Mouse (Mus musculus) testis, adult 10 weeks (tissue): ENCODE data around the gene Axdnd1. TPM values are rescaled to one million over a fixed set of nuclear protein-coding genes. Genes with fewer than 3 reads are reported as not detected.

Experiments used
- polyA plus RNA-seq: library from polyadenylated mRNA; stranded (reverse); fragments of 350-450 nt; fragmentation: Illumina TruSeq; extraction: RNeasy Lipid Tissue Mini Kit (QIAGEN cat#74804); gene quantifications from one replicate; pipeline ENCODE4 v1.2.3, GENCODE M21; 2014; ENCODE audit warnings: low read depth, low replicate concordance

Axdnd1 gene
- polyA plus RNA-seq: 498 TPM

DNA sequence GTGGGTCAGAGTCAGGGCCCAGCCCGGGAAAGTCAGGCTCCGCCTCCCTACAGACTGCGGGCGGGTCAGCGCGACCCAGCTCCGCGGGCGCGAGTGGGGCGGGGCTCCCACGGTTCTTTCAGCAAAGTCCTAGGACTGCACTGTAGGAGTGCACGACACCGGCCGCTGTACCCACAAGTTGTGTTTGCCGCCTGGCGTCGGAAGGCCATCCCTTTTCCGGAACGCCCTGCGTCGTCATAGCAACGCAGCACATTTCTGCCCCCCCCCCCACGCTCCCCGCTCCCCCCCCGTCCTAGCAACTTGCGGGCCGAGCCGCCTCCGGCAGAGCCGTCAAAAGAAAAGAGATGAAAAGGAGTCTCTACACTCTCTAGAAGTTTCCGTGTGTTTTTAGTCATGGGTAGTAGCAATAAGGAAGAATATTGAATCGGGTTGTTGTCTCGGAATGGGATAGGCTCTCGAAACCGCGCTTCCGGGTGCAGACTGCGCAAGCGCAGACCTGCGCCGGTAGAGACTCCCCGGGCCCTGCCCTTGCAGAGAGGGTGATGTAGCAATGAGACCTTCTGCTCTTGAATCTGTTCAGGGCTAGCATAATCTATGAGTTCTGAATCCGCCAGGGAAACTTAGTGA, at the start of gene Axdnd1:
Gene Axdnd1 (minus strand): TSS at position 489 of the 627 bp plus-strand sequence.

GRCm38 (mm10) chr1:156365740-156366139, 55.2 kb downstream of the Axdnd1 start, which contains the start of gene Gm2000:
Gene Gm2000 (plus strand): TSS chr1:156366040.

GRCm38 (mm10) chr1:156310630-156311029, 110.3 kb downstream of the Axdnd1 start, which contains the start of gene Nphs2:
Gene Nphs2 (plus strand): TSS chr1:156310727.

DNA sequence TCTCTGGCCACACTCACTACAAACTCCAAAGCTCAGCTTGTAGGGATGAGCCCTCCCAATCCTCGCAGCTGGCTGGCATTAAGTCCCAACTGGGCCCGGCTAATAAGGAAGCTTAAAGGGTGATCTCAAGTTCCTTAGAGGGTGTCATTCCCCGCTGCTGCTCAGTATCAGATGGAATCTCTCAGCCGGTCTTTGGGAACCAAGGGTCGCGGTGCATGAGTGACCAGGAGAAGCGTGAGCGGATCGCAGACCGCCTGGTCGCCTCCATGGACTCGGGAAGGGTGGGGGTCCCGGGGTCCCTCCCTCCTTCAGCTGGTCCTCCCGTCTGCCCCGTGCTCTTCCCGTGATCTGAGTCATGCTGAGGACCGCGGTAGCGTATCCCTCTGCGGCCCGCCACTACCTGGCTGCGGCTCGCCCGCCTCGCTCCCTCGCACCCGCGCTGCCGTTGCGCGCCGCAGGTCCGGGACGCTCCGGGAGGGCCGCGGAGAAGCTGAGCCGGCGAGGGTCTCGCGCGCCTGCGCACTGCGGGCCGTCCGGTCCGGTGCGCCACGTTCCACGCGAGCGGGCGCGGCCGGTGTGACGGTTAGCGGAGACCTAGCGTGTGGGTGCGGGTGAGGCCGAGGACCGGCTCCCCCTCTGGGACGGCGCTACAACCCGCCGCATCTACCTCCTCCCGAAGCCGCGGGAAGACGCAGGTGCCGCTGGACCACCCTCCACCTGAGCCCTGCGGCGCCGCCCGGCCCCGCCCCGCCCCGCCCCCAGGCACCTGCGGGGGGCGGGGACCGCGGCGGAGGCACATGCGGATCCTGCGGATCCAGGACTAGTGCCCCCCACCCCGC, 117.8 kb downstream of the Axdnd1 start, which contains the start of gene Tdrd5:
Gene Tdrd5 (minus strand): TSS at position 754 of the 839 bp plus-strand sequence.

Other genes with a start within 250 kb of the Axdnd1 start
- 0.11 TPM for gene Fam163a, start 216.1 kb downstream of the Axdnd1 start, polyA plus RNA-seq
- 76.1 TPM for gene Tdrd5, start 117.5 kb downstream of the Axdnd1 start, polyA plus RNA-seq
- 0.49 TPM for gene Nphs2, start 110.4 kb downstream of the Axdnd1 start, polyA plus RNA-seq
- 6.6 TPM for gene Gm2000, start 55.1 kb downstream of the Axdnd1 start, polyA plus RNA-seq
- gene Soat1, start 53.2 kb upstream of the Axdnd1 start, polyA plus RNA-seq: 49.8 TPM
- 2.0 TPM for gene Gm10031, start 102.9 kb upstream of the Axdnd1 start, polyA plus RNA-seq
- 7.7 TPM for gene Abl2, start 137.6 kb upstream of the Axdnd1 start, polyA plus RNA-seq